Mouse (Mus musculus) megakaryocyte, adult 5-6 weeks (primary cell): Measurements from ENCODE around the gene Slc10a7. TPM values are rescaled to one million over a fixed set of nuclear protein-coding genes. Genes with fewer than 3 reads are reported as not detected.
A peak's percentile ranks its signal among the peaks of the same experiment; 100 is the strongest.

Source experiments
- ATAC-seq: 2 replicates; pipeline ENCODE4 v1.8.0; 2016; ENCODE audit warnings: mild to moderate bottlenecking, inconsistent platforms; ENCODE audit not compliant: poor library complexity, severe bottlenecking
- total RNA-seq, 2 experiments: library from RNA; stranded (forward) in 1 of 2; stranded (reverse) in 1 of 2; fragments of 153-499, 151-499 nt in 1 of 2; fragments of 221-1000, 200-1000 nt in 1 of 2; gene quantifications; 2 replicates each; pipeline versions ENCODE4 v1.2.3 to v1.2.4; 2015 to 2017

The Slc10a7 gene
- total RNA-seq, 2 experiments from 2014 or later, result 12.8 to 16.1 TPM

DNA sequence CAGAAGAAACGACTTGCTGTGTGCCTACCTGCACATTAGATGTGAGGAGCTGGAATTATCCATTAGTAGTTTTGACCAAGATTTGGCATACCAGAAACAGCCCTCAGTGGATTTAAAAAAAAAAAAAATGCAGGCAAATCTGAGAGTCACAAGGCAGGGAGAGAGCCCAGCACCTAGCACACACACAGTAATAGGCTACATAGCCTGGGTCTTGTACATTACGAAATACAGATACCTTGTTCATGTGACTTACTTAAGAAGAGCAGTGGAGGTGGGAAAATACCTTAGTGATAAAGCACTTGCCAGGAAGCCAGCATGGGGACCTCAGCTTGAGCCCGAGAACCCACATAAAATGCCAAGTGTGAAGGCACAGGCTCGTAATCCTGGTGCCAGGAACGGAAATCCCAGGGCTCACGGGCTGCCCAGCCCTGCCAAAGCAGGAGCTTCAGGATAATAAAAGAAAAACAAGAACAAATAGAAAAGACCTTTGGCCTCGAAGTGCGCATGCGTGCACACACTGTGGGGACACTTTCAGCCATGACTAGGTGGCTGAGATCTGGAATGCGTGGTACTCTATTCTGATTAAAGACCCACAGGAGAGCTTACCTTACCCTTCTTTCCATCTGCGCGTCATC lies 155.3 kb downstream of the Slc10a7 start:
- no peak for ATAC-seq

DNA sequence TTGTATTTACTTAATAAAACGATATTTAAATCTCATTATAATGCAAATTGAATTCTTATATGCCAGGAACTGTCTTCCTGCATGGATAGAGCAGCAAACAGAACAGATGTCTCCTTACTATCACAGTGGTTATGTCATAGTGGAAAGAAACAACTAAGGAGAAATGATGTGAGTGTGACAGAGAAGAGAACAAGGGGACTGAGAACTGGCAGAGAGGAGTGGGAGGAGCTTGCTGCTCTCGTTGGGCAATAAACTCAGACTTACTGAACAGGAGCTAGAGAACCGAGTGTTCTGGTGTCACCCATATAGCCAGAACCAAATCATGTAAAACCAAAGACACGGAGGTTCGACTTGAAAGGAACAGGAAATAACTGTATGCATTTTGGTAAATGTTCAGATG lies 158.3 kb downstream of the Slc10a7 start:
- ATAC-seq, result no peak

DNA sequence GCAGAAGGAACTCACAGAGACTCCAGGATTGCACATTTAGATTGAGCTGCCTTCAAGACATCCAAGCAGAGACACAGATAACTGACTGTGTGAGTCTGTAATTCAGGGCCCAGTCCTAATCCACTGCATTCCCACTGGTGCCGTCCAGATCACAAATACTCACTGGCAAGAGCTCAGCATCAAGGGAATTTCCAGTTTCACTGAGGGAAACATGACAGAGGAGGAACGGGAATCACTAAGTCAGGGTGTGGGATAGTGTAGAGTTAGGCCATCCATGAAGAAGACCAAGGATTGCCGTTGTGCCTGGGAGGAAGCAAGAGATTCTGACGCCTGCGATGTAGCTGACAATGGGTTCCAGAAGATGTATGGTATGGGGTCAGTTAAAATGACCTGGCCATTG lies 159.1 kb downstream of the Slc10a7 start:
- ATAC-seq, result no peak

DNA sequence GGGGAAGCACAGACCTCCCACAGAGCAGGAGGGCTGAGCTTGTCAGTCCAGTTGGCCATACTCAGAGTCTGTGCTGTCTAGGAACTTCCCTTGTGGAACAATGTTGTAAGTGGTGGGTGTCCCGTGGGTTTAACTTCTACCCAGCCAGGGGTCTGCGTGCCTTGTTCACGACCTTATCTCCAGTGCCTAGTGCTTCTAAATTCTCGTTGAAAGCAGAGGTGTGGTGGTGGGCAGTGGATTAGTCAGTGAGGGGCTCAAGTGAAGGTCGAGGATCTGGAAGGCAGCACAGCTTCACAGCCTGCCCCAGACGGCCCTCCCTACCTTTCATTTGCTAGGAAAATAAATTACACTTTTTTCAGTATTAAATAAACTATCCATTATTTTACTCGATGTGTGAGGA lies 161.1 kb downstream of the Slc10a7 start:
- no peak for ATAC-seq

DNA sequence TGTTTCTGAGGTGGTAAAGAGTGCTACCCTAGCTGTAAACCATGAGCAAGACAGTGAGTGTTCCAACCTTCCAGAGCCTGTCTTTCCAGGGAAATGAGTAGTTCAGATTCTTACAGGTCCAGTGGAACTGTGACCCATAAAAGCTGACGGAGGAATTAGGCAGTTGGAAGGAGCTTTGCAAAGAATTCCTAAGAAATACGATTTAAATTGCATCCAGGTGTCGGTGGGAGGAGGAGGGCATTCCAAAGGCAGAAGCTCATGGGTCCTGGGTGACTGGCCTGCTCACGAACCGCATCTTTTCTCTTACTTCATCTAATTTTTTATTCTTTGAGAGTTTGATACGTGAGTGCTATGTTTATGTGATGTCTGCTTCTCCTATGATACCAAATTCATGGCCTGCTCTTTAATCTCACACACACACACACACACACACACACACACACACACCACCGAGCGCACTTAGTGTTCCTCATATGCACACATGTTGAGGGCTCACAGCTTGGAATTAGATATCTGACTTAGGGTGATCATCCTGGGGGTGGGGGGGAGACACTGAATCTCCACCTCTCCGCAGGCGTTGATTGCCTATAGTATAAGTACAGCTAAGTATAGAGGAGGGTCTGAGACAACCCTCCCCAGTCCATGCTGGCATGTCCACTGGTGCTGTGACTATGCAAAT lies 169.5 kb downstream of the Slc10a7 start:
- ATAC-seq, result no peak

DNA sequence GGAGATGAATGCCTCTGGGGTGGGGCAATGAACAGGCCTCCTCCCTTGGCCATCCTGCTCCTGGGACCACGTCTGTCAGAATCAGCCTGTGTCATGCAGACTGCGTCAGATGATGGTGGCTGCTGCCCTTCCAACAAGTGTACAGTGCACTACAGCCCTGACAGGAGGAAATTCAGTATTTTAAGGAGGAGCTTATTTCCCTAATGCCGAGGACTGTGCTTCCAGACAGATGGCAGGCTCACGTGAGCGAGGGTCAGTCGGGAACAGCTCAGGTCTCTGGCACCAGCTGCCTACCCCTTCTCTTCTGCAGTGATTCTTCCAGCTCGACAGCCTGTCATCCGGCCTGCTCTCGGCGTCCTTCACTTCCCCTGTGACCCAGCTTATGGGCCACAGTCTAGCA lies 181.6 kb downstream of the Slc10a7 start:
- ATAC-seq, result no peak

DNA sequence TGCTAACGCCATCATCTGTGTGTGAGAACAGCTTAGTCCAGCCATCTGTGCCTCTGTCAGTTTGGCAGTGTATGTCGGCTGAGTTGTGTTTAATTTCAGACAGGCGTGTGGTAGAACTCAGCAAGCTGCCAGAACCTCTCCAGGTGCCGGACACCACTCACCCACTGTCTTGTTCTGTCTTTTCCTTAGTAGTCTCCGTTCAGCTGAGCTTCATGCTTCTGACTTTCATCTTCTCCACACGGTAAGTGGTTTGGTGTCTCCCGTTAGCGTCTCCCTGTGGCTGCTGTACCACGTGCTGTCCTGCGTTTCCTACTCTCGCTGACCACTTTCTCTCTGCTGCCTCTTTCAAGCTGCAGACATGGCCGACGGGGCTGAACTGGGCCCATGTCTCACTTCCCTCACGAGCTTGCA lies 189.2 kb downstream of the Slc10a7 start:
- no peak for ATAC-seq

DNA sequence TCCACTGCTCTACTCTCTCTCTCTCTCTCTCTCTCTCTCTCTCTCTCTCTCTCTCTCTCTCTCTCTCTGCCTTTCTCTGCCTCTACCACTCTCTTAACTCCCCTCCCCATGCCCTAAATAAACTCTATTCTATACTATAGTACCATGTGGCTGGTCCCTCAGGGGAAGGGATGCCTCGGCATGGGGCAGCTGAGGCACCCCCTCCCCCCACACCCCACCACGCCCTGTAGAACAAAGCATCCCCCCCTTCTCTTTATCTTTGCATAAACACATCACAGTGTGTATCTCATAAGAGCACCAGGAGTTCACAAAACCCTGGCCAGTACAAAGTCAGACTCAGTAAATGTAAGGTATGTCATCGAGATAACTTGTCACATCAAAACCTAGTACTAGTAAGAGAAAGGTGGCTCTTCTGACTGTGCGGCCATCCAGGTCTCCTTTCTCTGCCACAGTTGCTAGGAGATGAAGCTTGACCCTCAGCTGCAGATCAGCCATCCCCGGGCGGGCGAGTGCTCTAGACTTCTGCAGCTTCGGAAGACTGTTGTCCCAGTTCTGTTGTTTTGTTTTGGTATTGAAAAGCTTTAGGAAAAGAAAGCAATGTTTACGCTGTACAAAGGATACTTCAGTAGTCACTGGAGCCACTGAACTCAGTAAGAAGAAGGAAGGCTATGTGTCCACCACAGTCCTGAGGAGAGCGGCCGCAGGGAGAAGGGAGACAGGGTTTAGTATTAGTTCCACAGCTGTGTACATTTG lies 194.1 kb downstream of the Slc10a7 start:
- no peak for ATAC-seq

DNA sequence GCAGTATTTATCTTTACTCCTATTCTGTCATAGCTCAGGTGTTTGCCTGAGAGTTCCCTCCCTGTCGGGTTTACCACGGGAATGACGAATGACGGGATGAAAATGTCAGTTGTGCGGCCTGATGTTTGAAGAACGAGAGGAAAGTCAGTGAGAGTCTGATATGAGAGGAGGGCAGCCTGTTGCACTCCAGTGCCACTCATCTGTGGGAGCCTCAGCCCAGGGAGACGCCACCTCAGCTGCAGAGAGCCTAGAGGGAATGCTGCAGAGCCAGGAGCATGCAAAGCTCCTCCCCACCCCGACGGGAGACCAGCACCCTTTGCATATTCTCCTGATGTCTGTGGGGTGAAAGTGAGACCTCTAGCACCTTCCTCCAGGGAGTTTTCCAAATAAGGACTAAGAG lies 196.8 kb downstream of the Slc10a7 start:
- ATAC-seq, result no peak

DNA sequence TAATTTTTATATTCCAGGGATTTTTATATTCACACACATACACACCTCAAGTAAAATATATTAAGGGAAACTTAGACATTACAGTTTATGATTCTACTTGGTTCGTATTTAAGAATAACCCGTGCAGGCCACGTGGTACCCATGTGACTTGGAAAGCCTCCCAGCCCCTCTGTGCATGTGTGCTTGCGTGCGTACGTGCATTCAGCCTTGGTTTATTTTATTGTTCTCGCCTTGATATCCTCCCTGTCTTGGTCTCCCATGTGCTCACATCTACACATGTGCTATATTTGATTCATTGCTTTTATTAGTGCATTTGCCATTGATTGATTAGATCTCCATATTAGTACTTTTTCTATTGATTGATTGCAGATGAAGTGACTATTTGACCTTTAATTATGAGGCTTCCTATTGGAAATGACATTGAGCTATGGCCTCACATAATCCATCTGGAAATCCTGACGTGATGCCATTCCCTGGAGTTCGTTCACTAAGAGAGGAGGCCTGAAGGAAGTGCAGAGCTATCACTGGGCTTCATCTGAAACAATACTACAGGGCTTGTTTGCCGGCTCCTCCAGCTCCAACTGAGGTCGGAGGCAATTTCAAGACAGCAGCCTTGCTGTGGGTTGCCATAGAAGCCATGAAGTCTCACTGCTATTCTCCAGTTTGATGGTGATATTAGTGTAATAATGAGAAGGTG lies 200.9 kb downstream of the Slc10a7 start:
- ATAC-seq, result no peak

DNA sequence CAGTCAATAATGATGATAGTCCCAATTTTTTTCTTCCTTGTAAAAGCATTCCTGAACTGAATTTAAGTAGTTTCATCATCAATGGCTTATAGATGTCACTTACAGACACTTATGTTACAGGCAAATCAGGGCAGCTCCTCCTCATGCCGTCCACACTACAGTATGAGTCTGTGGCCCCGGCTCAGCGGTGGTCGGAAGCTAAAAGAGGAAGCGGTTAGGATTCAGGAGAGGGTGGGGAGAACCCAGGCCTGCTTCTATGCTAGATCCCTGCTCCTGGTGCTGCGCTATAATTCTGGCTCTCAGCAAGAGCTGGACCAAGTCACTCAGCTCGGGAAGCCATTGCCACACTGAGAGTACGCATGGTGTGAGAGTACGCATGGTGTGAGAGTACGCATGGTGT lies 201.8 kb downstream of the Slc10a7 start:
- peak; percentile 87 for ATAC-seq

DNA sequence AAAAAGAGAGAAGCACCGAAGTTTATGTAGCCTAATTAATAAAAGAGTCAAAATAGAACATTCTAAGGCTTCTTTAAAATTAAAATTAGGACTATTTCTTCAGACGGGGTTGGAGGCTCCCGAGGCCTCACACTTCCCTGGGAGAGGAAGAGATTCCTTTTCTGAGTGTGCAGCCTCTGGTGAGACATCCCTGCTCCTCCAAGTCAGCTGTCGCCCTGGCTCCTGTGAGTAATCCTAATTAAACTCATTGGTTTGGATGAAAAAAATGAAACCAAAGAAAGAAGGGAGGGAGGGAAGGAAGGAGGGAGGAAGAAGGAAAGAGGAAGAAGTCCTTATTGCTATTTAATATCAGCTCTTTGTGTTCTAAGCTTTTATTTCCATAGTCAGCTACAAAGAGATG lies 205.7 kb downstream of the Slc10a7 start:
- ATAC-seq, result no peak

DNA sequence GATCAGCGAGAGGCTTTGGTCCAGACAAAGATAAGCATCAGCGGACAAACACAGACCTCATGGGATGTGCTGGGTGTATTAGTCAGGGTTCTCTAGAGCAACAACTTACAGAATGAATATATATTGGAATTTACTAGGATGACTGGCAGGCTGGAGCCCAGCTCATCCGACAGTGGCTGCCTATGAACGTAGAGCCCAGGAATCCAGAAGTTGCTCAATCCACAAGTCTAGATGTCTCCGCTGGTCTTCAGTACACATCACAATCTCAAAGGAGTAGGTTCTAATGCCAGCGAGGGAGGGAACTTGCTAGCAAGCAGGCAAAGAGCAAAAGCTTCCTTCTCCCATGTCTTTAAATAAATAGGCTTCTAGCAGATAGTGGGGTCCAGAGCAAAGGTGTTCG lies 207.4 kb downstream of the Slc10a7 start:
- ATAC-seq, result no peak

DNA sequence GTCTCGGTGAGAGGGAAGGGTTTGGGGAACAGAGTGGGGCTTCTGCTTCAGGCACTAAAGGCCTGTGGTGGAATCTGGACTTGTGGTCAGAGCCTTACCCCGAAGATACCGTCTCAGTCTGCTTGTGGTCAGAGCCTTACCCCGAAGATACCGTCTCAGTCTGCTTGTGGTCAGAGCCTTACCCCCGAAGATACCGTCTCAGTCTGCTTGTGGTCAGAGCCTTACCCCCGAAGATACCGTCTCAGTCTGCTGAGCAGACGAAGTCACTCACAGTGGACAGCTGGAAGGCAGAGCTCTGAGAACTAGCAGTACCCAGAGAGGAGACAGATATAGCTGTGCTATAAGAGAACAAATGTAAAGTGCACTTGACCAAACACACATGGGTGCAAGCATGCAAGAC lies 208.0 kb downstream of the Slc10a7 start:
- peak; percentile 83 for ATAC-seq

DNA sequence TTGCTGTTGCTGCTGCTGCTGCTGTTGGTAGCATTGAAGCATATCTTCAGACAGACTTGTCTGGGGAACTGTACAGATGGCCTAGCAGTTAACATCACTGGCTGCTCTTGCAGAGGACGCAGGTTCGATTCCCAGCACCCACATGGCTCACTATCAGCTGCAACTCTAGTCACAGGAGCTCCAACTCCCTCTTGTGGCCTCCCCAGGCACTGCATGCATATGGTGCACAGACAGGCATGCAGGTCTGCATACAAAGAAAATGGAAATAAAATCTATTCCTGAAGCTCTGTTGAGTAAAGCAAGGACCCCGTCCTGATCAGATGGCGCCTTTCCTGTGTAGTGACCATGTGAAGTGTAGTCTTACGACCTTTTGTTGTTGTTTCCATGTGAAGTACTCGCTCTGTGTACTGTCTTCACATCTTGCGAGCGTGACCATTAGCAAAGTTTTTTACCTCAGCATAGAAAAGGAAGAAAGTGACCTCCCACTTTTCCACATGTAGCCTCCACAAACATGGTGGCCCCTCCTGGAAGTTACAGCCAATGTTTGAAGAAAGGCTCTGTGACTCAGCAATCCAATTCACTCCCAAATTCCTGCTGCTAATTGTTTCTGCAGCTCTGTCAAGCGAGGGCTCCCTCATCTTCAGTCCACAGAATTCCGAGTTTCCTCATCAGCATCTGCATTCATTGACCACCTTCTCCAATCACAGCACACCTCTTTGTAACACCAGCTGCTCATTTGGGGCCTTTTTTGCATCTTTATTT lies 210.3 kb downstream of the Slc10a7 start:
- ATAC-seq, result no peak

DNA sequence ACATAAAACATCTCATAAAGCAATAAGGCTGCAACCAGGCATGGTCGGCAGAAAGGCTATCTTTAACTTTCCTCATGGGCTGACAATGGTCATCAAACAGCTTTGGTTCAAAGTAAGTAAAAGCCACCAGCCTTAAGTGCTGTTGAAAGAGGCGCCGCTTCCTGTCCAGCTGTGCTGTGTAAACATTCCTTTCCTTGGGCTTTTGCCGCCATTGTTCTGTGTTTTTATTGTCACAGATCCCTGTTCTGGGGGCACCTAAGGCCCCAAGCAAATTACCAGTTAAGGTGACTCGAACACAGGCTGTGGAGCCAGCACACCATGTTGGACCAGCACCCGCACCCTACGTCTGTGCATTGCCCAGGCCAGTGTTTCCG lies 210.9 kb downstream of the Slc10a7 start:
- ATAC-seq, result no peak

DNA sequence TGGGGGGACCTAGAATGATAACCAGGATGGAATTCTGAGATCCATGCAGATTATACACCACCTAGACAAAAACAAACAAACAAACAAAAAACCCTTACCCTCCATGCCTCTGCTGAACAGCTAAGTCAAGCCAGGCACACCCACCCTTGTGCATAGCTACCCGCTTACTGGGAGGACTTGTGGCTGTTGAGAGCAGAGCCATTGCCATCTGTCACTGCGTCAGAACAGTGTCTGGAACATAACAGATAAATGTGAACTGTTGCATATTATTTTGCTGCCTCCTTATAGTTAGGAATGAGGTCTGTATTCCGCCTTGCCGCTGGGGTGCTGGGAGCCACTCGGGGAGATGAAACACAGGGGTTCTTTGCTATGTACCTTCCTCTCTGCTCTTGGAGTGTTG lies 212.4 kb downstream of the Slc10a7 start:
- no peak for ATAC-seq

DNA sequence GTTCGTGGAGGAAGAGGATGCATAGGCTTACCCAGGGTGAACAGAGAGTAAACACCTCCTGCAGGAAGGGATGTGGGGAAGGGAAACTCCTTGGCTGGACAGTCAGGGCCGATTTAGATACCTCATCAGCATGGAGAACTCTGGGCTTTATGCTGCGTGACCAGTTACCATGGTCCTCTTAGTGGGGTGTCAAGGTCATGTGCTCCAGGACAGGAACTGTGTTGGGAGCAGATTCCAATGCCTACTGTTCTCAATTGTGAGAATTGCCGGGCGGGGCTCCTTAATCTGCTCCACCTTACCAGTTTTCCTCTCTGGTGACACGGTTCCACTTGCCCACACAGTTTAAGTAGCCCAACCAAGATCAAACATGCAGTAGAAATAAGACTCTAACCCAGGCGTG lies 213.1 kb downstream of the Slc10a7 start:
- ATAC-seq, result no peak

DNA sequence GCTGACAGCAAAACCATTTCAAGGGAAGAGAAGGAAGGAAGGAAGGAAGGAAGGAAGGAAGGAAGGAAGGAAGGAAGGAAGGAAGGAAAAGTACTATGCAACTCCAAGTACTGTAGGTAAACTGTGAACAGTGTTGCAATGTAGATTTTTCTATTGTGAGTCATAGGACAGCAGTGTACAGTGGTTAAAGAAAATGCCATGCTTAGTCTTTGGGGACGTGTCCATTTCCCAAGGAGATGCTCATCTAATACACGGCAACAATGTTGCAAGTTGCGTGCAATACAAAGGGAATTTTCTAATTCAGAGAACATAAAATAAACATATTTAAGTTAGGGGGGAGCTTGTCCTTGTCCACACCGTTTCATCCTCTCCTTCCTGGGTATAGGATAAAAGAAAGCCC lies 215.7 kb downstream of the Slc10a7 start:
- ATAC-seq, result no peak

DNA sequence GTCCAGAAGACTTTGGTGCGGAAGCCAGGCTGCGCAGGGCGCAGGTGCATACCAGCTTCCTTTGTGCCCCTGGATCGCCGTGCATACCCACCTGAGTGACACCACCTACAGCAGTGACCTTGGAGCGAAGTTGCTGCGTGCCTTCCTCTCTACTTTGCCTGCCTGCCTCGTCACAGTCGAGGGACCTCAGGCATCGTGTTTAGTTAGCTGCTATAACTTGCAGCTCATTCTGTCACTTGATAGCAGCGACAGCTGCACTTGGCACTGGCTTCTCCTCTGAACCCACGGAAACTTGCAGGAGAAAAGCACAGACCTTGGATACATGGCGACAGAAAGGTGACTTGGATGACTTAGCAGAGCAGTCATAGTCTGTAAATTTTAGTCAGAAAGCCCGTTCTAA lies 219.1 kb downstream of the Slc10a7 start:
- ATAC-seq, result no peak

DNA sequence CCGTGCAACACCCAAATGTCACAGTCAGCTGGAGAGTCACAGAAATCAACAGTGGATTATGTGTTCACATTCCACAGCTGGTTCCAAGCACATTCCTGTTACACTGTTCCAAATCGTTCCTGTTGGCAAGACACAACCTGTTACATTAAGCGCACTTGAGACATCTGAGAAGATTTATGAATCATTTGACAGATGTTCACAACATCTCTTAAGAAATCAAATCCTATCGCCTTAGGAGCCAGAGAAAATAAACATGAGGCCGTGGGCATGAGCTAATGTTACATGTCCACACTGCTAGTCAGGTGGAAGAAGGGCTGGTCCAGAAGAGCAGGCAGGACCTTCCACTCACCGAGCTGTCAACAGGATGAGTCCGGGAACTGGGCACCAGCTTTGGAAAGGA lies 223.3 kb downstream of the Slc10a7 start:
- ATAC-seq, result no peak
